Mouse (Mus musculus) ES-E14 (cell line): Measurements from ENCODE around the gene Gm42688. TPM values are rescaled to one million over a fixed set of nuclear protein-coding genes. Genes with fewer than 3 reads are reported as not detected.

Experiments used
- DNase-seq: peaks from one replicate; pipeline ENCODE4 v3.0.0-alpha.2; 2013; ENCODE audit warnings: low read depth, low spot score
- H3K27ac ChIP-seq: 2 replicates; pipeline ENCODE4 v1.5.1; 2012; ENCODE audit warnings: low read depth, mild to moderate bottlenecking, low read length, moderate library complexity, mixed read lengths; ENCODE audit not compliant: poor library complexity, insufficient read depth, severe bottlenecking
- H3K36me3 ChIP-seq: 2 replicates; pipeline ENCODE4 v1.6.1; 2012; ENCODE audit warnings: mild to moderate bottlenecking, low read length, moderate library complexity, mixed read lengths; ENCODE audit not compliant: control insufficient read depth, poor library complexity, insufficient read depth, severe bottlenecking
- H3K4me1 ChIP-seq, 2 experiments: fragments of 150-350 bp in 1 of 2; sonication (generic) in 1 of 2; 2 replicates each; pipeline ENCODE4 v1.6.1; 2012; ENCODE audit warnings: low read length in 2 of 2, mild to moderate bottlenecking in 1 of 2, mixed read lengths in 1 of 2; ENCODE audit not compliant: control insufficient read depth in 2 of 2, insufficient read depth in 2 of 2, poor library complexity in 1 of 2
- H3K4me3 ChIP-seq, 2 experiments: fragments of 150-350 bp in 1 of 2; sonication (generic) in 1 of 2; 2 replicates each; pipeline ENCODE4 v1.5.1; 2012; ENCODE audit warnings: low read length in 2 of 2, low read depth in 1 of 2, mild to moderate bottlenecking in 1 of 2, mixed read lengths in 1 of 2; ENCODE audit not compliant: insufficient read depth in 1 of 2, poor library complexity in 1 of 2, severe bottlenecking in 1 of 2
- H3K9ac ChIP-seq: 2 replicates; pipeline ENCODE4 v1.6.1; 2012; ENCODE audit warnings: low read depth, mild to moderate bottlenecking, low read length, mixed read lengths; ENCODE audit not compliant: poor library complexity, insufficient read depth, severe bottlenecking
- H3K9me3 ChIP-seq: fragments of 150-350 bp; sonication (generic); 2 replicates; pipeline ENCODE4 v1.6.1; 2012; ENCODE audit warnings: low read depth, mild to moderate bottlenecking, low read length; ENCODE audit not compliant: control insufficient read depth, insufficient read depth
- CHD2 ChIP-seq: IDR thresholded peaks from 2 replicates; pipeline ENCODE4 v1.6.1; 2014; ENCODE audit warnings: mild to moderate bottlenecking, low read depth, low read length, inconsistent platforms
- HCFC1 ChIP-seq: IDR thresholded peaks from 2 replicates; pipeline ENCODE4 v1.6.1; 2012; ENCODE audit warnings: low read length, inconsistent platforms, borderline replicate concordance; ENCODE audit not compliant: insufficient read depth
- MAFK ChIP-seq: IDR thresholded peaks from 2 replicates; pipeline ENCODE4 v1.6.1; 2014; ENCODE audit warnings: mild to moderate bottlenecking, low read depth, low read length, inconsistent platforms; ENCODE audit not compliant: insufficient read depth
- ZC3H11A ChIP-seq: IDR thresholded peaks from 2 replicates; pipeline ENCODE4 v1.6.1; 2012; ENCODE audit warnings: low read depth, mild to moderate bottlenecking, inconsistent platforms, low read length, borderline replicate concordance
- ZNF384 ChIP-seq: IDR thresholded peaks from 2 replicates; pipeline ENCODE4 v1.6.1; 2012; ENCODE audit warnings: low read depth, low read length, inconsistent platforms
- in situ Hi-C, 2 experiments: fragments of 600-800 bp; cut with MboI; formaldehyde crosslinking; loops; one replicate each; pipeline ENCODE4 v1.15.1; 2025; ENCODE audit warnings: low sequenced_read_pairs in 2 of 2, inconsistent platforms in 1 of 2; ENCODE audit not compliant: unreplicated experiment in 2 of 2
- total RNA-seq: library from RNA; depleted of rRNA; stranded (reverse); fragments of 300-350 nt; gene quantifications from 2 replicates; pipeline ENCODE4 v1.2.3, GENCODE M21; 2012

Gm42688 gene
- total RNA-seq, 1 experiment = 1.3 TPM

- Histone ChIP-seq H3K27ac (no peak overlapping the region), H3K36me3 (peaks cover 4% of the 10 kb centered on the region; the same call in 1 of the 2 replicates), H3K9ac (peak overlapping the region; percentile 82), H3K4me3 (peak overlapping the region; percentile 78 to 90), H3K4me1 (peaks cover 0 to 3% of the 10 kb centered on the region in 2 experiments; a peak in 2 of 4 replicates), H3K9me3 (no peaks in the 10 kb centered on the region)
- in situ Hi-C loops = no loop called here
- no peak for DNase-seq
- no peak for TF ChIP-seq HCFC1
- TF ChIP-seq MAFK = no peak
- TF ChIP-seq ZNF384 = no peak
- no peak for TF ChIP-seq ZC3H11A
- no peak for TF ChIP-seq CHD2
These were observed 20.7 kb downstream of the Gm42688 start for GRCm38 (mm10) chr6:83121863-83122710.

GRCm38 (mm10) chr6:83122961-83123360, 21.5 kb downstream of the Gm42688 start:
- H3K9ac ChIP-seq = no peak overlapping the region
- in situ Hi-C loops = no loop called here
- no peak overlapping the region for H3K4me3 ChIP-seq
- TF ChIP-seq CHD2 = no peak
- no peak for TF ChIP-seq HCFC1
- TF ChIP-seq ZNF384 = no peak
- no peak for DNase-seq
- peaks cover 0 to 3% of the 10 kb centered on the region in 2 experiments; a peak in 2 of 4 replicates for H3K4me1 ChIP-seq
- no peak overlapping the region for H3K27ac ChIP-seq
- H3K9me3 ChIP-seq = no peaks in the 10 kb centered on the region
- peaks cover 4% of the 10 kb centered on the region; the same call in 1 of the 2 replicates for H3K36me3 ChIP-seq

GRCm38 (mm10) chr6:83124851-83125312, 23.5 kb downstream of the Gm42688 start:
- no peaks in the 10 kb centered on the region for H3K36me3 ChIP-seq
- DNase-seq = peak; percentile 93
- peaks cover 0 to 3% of the 10 kb centered on the region in 2 experiments; a peak in 2 of 4 replicates for H3K4me1 ChIP-seq
- in situ Hi-C loops = no loop called here
- no peaks in the 10 kb centered on the region for H3K9me3 ChIP-seq
- no peak overlapping the region for H3K27ac ChIP-seq
- H3K9ac ChIP-seq = peak overlapping the region; percentile 89
- H3K4me3 ChIP-seq = peak overlapping the region; percentile 91 to 94
- TF ChIP-seq CHD2 = peak; percentile 71
- TF ChIP-seq HCFC1 = peak; percentile 90
- no peak for TF ChIP-seq ZNF384

GRCm38 (mm10) chr6:83125331-83125730, 23.9 kb downstream of the Gm42688 start, which contains the start of gene Ino80b:
Gene Ino80b (minus strand): TSS chr6:83125431.
- no peak for TF ChIP-seq ZNF384
- TF ChIP-seq ZC3H11A = no peak
- TF ChIP-seq MAFK = no peak
- no peak; the same call in 1 of the 2 replicates for TF ChIP-seq CHD2
- TF ChIP-seq HCFC1 = no peak
- Histone ChIP-seq H3K4me1 (peaks cover 0 to 3% of the 10 kb centered on the region in 2 experiments; a peak in 2 of 4 replicates), H3K36me3 (no peaks in the 10 kb centered on the region), H3K9me3 (no peaks in the 10 kb centered on the region), H3K27ac (no peak within 1 kb of the TSS), H3K4me3 (peak within 1 kb of the TSS; percentile 91 to 94), H3K9ac (peak within 1 kb of the TSS; percentile 89)
- in situ Hi-C loops = no loop called here
- DNase-seq = no peak
